Mouse (Mus musculus) megakaryocyte progenitor cell, adult 5-6 weeks (primary cell): ENCODE measurements at regions not wholly inside any gene's neighbourhood (a gene's known extent, or its start where the extent isn't known, plus 50 kb on each side); places are given as distances from the start of the nearest gene placed in this dataset.
"Not testable (repeated sequence)": the region's sequence is repeated elsewhere in the genome, so short reads cannot be mapped to it uniquely, and the experiment has no call there.

Experiments used
- ATAC-seq: replicated peaks from 2 replicates; pipeline ENCODE4 v1.8.0; 2016; ENCODE audit warnings: mild to moderate bottlenecking, moderate TSS enrichment, inconsistent platforms; ENCODE audit not compliant: poor library complexity

DNA sequence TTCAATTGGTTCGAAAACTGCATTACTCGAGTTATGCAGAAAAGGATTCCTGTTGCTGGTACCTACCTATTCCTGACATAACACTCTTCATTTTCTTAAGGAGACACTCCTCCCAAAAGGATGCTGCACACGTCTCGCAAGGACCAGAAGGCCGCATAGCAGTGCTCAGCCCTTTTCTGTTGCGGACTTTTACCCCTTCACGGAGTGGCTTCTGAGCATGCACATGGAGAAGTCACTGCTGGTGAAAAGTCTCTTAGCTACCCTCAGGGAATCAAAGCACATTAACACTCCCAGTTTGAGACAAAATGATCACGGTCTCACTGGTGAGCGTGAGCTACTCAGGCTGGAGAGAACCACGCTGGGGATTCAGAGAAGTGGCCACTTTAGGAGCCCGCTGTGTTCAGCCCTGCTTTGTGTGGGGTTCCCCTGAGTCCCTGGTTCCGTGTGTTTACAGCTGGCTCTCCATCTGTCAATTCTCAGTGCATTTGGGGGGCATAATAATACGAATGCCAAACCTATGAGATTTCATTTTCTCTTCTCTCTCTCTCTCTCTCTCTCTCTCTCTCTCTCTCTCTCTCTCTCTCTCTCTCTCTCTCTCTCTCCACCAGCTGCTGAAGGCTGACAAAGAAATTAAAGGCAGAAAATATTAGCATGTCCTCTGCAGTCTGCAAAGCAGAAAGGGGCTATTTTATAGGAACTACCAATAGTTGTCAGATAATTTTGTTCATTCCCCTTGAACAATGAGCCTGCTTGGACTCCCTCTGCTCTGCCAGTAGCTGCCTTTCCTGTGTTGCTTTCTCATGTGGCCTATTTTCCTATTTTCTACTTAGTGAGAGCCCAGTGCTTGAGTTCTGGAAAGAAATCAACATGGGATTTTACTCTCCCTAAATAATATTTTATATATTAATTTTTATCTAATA is 160.7 kb downstream of the Basp1 start:
- no peak for ATAC-seq

DNA sequence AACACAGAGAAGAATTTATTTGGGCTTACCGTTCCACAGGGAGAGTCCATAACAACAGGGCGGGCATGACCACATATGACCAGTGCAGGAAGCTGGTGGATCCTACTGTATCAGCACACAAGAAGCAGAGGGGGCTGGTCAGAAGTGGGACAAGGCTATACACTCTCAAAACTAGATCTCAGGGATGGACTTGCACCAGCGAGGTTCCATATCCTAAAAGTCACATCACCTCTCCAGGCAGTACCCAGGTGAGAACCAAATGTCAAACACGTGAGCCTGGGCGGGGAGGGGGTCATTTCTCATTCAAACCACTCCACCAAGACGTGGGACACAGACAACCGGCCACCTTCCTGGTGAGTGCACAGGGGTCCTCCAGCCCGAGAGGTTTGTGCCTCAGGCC is 167.9 kb downstream of the Basp1 start:
- no peak for ATAC-seq

DNA sequence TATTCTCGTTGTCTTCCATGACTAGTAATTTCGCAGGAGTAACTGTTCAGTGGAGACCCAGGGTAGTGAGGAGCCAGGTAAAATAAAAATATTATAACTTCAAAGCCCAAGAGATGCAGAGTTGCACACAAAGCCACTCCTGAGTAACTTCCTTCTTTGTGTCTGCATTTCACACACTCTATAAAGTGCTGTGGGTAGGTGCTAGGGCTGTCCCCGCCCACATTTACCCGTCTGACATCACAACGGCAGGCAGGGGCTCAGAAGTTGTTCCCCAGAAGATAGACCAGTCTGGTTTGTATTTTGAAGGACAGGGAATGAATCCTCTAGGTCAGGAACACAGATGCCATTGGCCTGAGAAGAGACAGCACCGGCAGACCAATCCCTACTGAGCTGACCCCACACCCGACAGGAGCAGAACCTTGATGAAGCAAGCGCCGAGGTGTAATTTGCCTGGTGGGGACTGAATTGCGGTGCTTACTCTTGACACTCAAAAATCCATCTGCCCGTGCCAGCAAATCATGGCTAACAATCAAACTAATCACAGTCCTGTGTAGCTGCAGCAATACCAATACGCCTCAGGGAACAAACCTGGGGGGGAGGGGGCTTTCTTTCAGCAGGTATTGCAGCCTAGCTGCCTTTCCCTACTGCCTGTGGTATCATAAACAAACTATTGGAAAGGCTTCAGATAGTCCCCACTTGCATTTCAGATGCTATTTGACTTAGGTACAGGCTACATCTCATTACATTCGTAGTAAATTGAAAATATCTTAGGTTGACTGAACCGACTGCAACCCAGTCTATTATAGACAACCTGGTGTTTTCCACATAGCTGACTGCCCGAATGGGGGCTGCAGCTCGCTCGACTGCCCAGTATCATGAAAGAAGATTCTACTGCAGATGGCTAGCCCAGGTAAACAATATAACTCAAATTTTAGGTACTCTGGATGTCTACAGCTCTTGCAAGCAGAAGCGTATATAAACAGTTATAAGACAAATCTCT is 175.6 kb downstream of the Basp1 start:
- ATAC-seq = peak; percentile 69

DNA sequence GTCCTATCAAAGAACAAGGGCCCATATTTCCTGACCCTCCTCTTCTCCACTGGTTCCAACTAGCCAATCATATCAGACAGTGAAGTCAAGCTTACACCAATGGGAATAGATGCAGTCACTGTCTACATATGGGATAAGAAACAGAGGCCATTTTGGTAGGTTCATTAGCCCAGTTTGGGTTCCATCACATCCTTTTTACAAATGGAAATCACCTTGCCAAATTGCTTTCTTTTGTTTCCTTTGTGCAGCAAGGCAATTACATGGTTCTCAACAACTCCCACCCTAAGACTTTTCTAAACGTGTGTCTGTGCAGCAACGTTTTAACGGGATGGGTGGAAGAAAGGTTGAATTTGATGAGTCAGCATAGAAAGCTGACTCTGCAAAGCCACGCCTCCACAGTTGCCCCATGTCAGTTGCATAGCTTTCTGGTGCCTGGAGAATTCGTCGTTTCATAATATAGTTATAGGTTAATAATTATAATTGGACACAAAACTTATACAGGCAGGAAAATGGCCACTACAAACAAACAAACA is 177.3 kb downstream of the Basp1 start:
- ATAC-seq = no peak

DNA sequence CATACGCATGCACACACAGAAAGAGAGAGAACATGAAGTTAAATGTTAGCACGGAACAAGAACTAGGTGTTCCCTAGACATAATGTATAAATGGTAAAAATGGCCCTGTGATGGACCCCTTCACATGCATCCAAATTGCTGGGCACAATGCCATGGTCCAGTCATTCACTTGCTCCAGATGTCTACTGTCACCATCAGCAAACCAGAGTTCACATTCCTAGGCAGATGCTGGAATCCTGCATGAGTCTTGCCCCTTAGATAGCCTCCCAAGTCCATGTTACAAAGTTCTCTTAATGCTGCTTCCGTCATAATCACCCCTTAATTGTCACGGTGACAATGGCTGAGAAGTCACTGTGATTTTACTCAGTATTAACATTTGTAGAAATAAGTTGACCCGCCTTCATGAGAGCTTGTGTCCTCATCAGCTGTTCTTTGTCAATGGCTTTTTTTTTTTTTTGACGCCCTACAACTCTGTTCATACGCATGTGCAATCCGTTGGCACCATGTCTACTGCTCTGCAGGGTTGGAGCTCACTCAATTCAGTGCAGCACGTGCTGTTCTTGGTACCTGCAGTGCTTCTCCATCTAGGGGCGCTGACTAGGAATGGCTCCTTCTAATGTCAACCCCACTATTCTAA is 179.4 kb downstream of the Basp1 start:
- no peak for ATAC-seq

- no peak for ATAC-seq
These were observed 183.4 kb downstream of the Basp1 start for GRCm38 (mm10) chr15:25230213-25230612.

DNA sequence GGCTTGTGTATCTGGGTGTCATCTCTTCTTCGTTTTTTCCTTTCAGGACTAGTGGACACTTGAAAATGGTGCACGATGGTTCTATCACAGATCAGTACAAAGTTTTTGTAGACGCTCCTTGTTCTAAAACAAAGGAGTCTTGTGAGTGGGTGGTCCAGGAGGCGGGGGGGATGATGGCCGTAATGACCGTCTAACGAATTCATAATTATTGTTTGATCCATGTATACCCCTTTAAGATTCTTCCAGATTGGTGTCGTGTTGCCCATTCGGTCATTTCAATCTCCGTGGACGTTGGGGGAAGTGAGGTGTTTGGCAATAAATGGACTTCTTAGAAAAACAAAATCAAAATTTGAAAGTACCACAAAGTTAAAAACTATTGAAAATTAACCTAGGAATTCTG is 183.8 kb downstream of the Basp1 start:
- ATAC-seq = no peak

DNA sequence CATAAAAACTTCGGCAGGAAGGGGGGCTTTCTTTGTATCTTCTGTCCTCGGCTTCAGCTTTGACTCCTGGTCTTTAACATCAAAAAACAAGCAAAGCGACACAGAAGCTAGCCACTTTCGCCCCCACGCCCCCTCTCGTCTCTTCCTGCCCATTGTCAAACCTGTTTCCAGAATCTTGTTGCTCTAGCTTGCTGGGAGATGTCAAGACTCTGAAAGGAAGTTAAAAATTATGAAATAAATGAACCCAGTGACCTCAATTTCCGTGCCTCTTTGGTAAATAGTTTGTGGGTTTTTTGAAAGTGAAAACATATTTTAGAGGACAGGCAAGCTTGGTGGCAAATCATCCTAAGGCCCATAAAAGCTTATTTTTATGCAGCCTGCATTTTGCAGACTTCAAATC is 186.1 kb downstream of the Basp1 start:
- peak; percentile 90 for ATAC-seq

GRCm38 (mm10) chr15:25225936-25226335 is 187.6 kb downstream of the Basp1 start:
- no peak for ATAC-seq

DNA sequence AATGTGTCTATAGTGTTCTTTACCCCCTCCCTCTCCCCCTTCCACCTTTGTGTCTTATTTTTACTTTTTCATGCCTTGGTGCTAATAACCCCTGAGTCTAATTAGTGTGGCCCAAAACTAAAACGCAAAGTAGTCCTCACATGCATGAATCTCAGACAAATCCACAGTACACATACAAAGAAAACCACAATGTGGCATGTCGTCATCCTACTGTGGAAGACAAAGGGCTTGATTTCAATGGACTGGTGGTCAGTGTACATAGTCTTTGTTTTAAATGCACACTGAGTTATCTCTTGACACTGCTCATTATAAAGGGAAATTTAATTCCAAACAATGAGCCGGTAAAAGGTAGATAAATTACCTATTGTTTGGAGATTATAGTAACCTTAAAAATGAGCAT is 188.1 kb downstream of the Basp1 start:
- ATAC-seq = no peak

DNA sequence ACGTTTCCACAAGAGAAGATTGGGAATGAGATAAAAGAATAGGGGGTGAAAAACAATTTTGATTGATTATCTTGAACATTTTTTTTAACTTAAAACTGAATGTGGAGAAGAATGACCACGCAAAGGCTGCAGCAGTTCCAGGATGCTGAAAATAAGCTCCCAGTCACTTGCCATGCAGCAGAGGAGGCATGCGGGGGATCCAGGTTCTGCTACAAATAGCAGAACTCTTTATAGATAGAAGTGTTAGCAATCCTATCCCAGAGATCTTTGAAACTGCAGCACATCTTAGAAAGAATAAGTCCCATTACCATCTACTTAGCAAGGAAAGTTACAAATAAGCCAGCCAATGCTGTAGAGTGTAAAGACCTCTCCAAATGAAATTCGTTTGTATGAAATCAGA is 191.8 kb downstream of the Basp1 start:
- no peak for ATAC-seq

DNA sequence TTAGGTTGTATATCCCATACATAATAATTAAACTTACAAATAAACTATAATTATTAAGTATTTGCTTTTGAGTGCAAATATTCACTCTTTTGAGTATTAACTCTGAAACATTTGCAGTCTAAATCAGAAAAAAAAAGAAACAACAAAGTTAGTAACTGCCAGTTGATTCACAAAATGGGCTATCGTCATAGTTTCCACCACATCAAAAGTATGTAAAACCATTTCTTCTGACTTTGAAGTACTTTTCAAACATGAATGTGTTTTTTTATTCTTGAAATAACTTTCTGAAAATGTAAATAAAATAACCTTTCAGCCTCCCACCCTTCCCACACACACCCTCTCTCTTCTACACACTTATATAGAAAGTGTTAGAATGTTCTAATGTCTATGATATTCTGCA is 197.2 kb downstream of the Basp1 start:
- no peak for ATAC-seq

DNA sequence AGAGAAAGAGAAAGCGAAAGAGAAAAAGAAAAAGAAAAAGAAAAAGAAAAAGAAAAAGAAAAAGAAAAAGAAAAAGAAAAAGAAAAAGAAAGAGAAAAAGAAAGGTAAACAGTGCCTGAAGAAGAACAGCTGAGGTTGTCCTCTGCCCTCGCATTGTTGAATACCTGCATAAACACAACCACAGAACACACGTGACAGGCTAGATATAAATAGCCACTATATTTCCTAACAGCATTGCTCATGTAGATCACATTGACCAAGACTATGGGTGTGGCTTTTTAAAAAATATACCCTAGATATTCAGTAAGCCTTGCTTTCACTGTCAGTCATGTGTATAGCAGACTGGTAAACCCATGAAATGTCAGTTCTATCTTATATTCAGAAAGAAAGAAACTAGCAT is 211.5 kb downstream of the Basp1 start:
- 0 out of 2 replicates have a peak, but pooled peaks have one; percentile 34 for ATAC-seq

DNA sequence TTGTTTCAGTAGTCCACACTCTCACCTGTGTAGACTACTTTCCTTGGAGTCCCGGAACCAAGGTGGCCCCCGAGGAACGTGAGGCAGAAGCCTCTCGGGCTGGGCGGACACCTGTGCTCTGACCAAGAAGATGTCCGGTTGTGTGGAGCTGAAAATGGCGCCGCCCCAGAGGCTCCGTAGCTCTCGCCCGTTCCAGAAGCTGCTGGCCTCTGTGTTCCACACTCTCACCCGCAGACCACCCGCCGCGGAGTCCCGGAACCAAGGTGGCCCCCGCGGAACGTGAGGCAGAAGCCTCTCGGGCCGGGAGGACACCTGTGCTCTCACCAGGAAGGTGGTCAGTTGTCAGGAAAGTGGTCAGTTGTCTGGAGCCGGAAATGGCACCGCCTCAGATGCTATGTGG is 213.3 kb downstream of the Basp1 start:
- not testable (repeated sequence) for ATAC-seq

GRCm38 (mm10) chr15:25187881-25188326 is 225.7 kb downstream of the Basp1 start:
- no peak for ATAC-seq

DNA sequence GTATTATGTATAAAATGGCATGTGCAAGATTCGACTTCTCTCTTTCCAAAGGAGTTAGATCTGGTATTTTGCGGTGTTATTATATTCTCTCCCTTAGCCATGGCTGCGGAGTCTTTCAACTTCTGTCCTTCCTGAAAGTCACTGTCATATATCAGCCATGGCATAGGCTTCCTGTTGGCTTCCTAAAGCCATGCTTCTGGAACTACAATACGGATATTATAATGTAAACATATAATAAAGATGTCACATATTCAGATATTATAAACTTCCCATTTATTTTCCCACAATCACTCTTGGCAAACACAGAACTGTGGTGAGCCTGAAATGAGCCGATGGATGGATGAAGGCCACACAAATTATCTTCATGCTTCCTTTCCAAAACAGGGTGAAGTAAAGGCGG is 240.8 kb downstream of the Basp1 start:
- no peak for ATAC-seq

GRCm38 (mm10) chr15:25146371-25146770 is 267.2 kb downstream of the Basp1 start:
- no peak for ATAC-seq

- ATAC-seq = peak; percentile 88
These were observed 269.3 kb downstream of the Basp1 start for GRCm38 (mm10) chr15:25144228-25144627.

GRCm38 (mm10) chr15:25140389-25141181 is 273.0 kb downstream of the Basp1 start:
- no peak for ATAC-seq

- no peak for ATAC-seq
These were observed 276.5 kb downstream of the Basp1 start for GRCm38 (mm10) chr15:25137091-25137490.
